Mouse (Mus musculus): Measurements from ENCODE around the gene Itgal. TPM values are rescaled to one million over a fixed set of nuclear protein-coding genes. Genes with fewer than 3 reads are reported as not detected.
"Not testable (repeated sequence)": the region's sequence is repeated elsewhere in the genome, so short reads cannot be mapped to it uniquely, and the experiment has no call there.

The Itgal gene
- polyA plus RNA-seq (2015; fragmentation: Nextera tagmentation; extraction: Ambion mirVana) = 5.9 and 6.8 TPM in 2 replicates

DNA sequence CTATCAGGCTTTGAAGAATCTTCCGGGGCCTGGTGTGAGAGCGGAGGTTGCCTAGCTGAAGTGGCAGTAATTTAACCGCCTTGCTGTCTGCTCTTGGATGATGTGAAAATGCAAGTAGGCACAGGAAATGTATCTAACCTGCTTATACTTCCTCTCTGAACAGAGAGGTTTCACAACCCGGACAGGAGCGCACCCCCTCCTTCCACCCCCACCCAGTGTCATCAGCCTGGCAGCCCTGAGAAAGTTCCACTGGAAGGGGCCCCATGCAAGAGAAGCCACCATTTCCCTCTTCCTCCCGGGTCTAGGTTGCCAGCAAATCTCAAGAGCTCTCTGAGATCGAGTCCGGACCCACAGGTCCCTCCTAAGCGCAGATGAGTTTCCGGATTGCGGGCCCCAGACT, at the start of gene Itgal:
Gene Itgal (plus strand): TSS at position 163 of the 400 bp plus-strand sequence.
- no peaks in the 10 kb centered on the region for H3K9me3 ChIP-seq (ENCODE audit: low read length)
- peak within 1 kb of the TSS; percentile 16 for H3K4me3 ChIP-seq (ENCODE audit: low read depth, low read length)
- DNase-seq (peak; percentile 62), ATAC-seq (peak; percentile 62; the same call in 1 of the 2 replicates)
- H3K4me1 ChIP-seq (ENCODE audit: insufficient read depth) = no peaks in the 10 kb centered on the region
- no peak within 1 kb of the TSS; the same call in 1 of the 2 replicates for H3K9ac ChIP-seq (replicated peaks)
- H3K36me3 ChIP-seq (replicated peaks; ENCODE audit: insufficient read depth, low read length) = no peaks in the 10 kb centered on the region
- no peaks in the 10 kb centered on the region for H3K27me3 ChIP-seq (ENCODE audit: insufficient read depth, low read length)
- H3K27ac ChIP-seq (ENCODE audit: low read depth) = peak within 1 kb of the TSS; percentile 61
- WGBS (ENCODE audit: insufficient replicate concordance) = 29% methylated on average over 11 of the region's 11 CpGs
- peak within 1 kb of the TSS; percentile 44 for H3K4me2 ChIP-seq (ENCODE audit: low read depth, low read length)
- TF ChIP-seq CTCF (IDR thresholded peaks at IDR 0.05; ENCODE audit: low read depth) = no peak
- no peak for TF ChIP-seq EP300 (IDR thresholded peaks at IDR 0.05; ENCODE audit: low read depth)

- 82% methylated on average over 8 of the region's 8 CpGs for WGBS (ENCODE audit: insufficient replicate concordance)
- not testable (repeated sequence) for ATAC-seq; H3K9me3 ChIP-seq (ENCODE audit: low read length); H3K4me2 ChIP-seq (ENCODE audit: low read depth, low read length); H3K27ac ChIP-seq (ENCODE audit: low read depth); H3K9ac ChIP-seq (replicated peaks); DNase-seq; H3K4me3 ChIP-seq (ENCODE audit: low read depth, low read length); H3K27me3 ChIP-seq (ENCODE audit: insufficient read depth, low read length); H3K36me3 ChIP-seq (replicated peaks; ENCODE audit: insufficient read depth, low read length)
- peaks cover 28% of the 10 kb centered on the region for H3K4me1 ChIP-seq (ENCODE audit: insufficient read depth)
Measured at GRCm38 (mm10) chr7:127250511-127250910, 45.5 kb upstream of the Itgal start.

DNA sequence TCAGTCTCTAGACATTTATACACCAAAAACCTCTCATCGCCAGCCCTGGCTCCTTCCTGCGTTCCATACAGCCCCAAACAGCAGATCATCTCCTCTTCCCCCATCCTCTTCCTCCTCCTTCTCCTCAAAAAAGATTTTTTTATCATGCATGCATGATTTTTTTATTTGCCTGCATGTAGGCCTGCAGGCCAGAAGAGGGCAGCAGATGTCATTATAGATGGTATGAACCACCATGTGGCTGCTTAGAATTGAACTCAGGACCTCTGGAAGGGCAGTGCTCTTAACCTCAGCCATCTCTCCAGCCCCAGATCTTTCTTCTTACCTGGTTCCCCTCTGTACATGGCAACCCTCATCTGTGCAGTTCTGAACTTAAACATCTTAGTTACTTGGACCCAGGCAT, 43.6 kb upstream of the Itgal start:
- H3K4me2 ChIP-seq (ENCODE audit: low read depth, low read length) = no peak overlapping the region
- H3K9ac ChIP-seq (replicated peaks) = no peak overlapping the region
- no peak overlapping the region for H3K4me3 ChIP-seq (ENCODE audit: low read depth, low read length)
- TF ChIP-seq EP300 (IDR thresholded peaks at IDR 0.05; ENCODE audit: low read depth) (no peak), CTCF (IDR thresholded peaks at IDR 0.05; ENCODE audit: low read depth) (peak; percentile 76)
- no peaks in the 10 kb centered on the region for H3K27me3 ChIP-seq (ENCODE audit: insufficient read depth, low read length)
- peaks cover 29% of the 10 kb centered on the region for H3K4me1 ChIP-seq (ENCODE audit: insufficient read depth)
- no peaks in the 10 kb centered on the region for H3K9me3 ChIP-seq (ENCODE audit: low read length)
- DNase-seq = no peak
- H3K27ac ChIP-seq (ENCODE audit: low read depth) = peak overlapping the region; percentile 30; the same call in 1 of the 2 replicates
- peaks cover 15% of the 10 kb centered on the region for H3K36me3 ChIP-seq (replicated peaks; ENCODE audit: insufficient read depth, low read length)
- ATAC-seq = no peak
- 69% methylated on average over 2 of the region's 2 CpGs for WGBS (ENCODE audit: insufficient replicate concordance)

DNA sequence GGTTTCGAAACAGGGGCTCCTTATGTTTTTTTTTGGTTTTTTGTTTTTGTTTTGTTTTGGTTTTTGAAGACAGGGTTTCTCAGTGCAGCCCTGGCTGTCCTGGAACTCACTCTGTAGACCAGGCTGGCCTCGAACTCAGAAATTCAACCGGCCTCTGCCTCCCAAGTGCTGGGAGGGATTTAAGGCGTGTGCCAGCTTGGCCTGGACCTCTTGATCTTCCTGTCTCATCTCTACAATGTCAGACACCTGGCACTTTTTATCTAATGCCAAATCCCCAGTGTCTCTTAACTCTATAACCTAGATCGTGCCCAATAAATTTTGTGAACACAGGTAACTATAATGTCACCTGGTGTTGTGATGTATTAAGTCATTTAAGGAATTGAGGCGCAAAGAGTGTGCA, 42.7 kb upstream of the Itgal start:
- ATAC-seq (no peak), DNase-seq (no peak)
- H3K27ac ChIP-seq (ENCODE audit: low read depth) = peak overlapping the region; percentile 78; the same call in 1 of the 2 replicates
- H3K9me3 ChIP-seq (ENCODE audit: low read length) = no peaks in the 10 kb centered on the region
- H3K9ac ChIP-seq (replicated peaks) = peak overlapping the region; percentile 65
- H3K4me1 ChIP-seq (ENCODE audit: insufficient read depth) = peaks cover 29% of the 10 kb centered on the region
- no peaks in the 10 kb centered on the region for H3K27me3 ChIP-seq (ENCODE audit: insufficient read depth, low read length)
- 70% methylated on average over 6 of the region's 6 CpGs for WGBS (ENCODE audit: insufficient replicate concordance)
- H3K36me3 ChIP-seq (replicated peaks; ENCODE audit: insufficient read depth, low read length) = peaks cover 15% of the 10 kb centered on the region
- peak overlapping the region; percentile 68 for H3K4me3 ChIP-seq (ENCODE audit: low read depth, low read length)
- peak overlapping the region; percentile 96 for H3K4me2 ChIP-seq (ENCODE audit: low read depth, low read length)
- TF ChIP-seq EP300 (IDR thresholded peaks at IDR 0.05; ENCODE audit: low read depth) = no peak
- TF ChIP-seq CTCF (IDR thresholded peaks at IDR 0.05; ENCODE audit: low read depth) = no peak

DNA sequence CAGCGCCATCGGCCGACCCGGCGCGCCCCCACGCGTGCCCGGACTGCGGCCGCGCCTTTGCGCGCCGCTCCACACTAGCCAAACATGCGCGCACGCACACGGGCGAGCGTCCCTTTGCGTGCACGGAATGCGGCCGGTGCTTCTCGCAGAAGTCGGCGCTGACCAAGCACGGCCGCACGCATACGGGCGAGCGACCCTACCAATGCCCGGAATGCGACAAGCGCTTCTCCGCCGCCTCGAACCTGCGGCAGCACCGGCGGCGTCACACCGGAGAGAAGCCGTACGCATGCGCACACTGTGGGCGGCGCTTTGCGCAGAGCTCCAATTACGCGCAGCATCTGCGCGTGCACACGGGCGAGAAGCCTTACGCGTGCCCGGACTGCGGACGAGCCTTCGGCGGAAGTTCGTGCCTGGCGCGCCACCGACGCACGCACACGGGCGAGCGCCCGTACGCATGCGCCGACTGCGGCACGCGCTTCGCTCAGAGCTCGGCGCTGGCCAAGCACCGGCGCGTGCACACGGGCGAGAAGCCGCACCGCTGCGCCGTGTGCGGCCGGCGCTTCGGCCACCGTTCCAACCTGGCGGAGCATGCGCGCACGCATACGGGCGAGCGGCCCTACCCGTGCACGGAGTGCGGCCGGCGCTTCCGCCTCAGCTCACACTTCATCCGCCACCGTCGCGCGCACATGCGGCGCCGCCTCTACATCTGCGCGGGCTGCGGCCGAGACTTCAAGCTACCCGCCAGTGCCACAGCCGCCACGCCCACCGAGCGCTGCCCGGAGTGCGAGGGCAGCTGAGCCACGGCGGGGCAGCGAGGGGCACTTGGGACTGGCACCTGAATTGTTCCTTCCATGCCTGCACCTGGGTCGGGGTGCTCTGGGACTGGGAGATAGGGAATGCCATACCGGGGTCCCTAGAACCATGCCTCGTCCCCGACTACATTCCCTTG, 42.0 kb upstream of the Itgal start:
- Histone ChIP-seq H3K4me1 (ENCODE audit: insufficient read depth) (peaks cover 31% of the 10 kb centered on the region), H3K27ac (ENCODE audit: low read depth) (peak overlapping the region; percentile 78), H3K9ac (replicated peaks) (peak overlapping the region; percentile 65), H3K27me3 (ENCODE audit: insufficient read depth, low read length) (no peaks in the 10 kb centered on the region), H3K4me2 (ENCODE audit: low read depth, low read length) (peak overlapping the region; percentile 96), H3K4me3 (ENCODE audit: low read depth, low read length) (peak overlapping the region; percentile 68), H3K9me3 (ENCODE audit: low read length) (no peaks in the 10 kb centered on the region), H3K36me3 (replicated peaks; ENCODE audit: insufficient read depth, low read length) (peaks cover 15% of the 10 kb centered on the region)
- TF ChIP-seq CTCF (IDR thresholded peaks at IDR 0.05; ENCODE audit: low read depth) (no peak), EP300 (IDR thresholded peaks at IDR 0.05; ENCODE audit: low read depth) (no peak)
- ATAC-seq = peak; percentile 92
- WGBS (ENCODE audit: insufficient replicate concordance) = under 1% methylated on average over 135 of the region's 136 CpGs
- peak; percentile 95 for DNase-seq

DNA sequence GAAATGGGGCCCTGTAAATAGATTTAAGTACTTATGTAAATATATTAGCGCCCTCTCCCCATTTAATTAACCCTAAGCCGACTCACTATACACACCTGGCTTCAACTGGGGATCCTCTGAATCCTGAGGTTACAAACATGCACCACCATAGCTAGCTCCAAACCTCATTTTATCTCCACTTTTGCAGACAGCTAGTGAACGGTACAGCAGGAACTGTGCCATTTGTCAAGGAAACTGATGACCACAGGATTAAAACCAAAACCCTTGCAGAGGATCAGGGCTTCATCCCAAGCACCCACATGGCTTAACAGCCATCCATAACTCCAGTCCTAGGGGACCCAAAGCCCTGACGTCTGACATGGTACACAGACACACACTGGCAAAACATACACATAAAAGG, 41.1 kb upstream of the Itgal start:
- Histone ChIP-seq H3K9ac (replicated peaks) (peak overlapping the region; percentile 65), H3K4me2 (ENCODE audit: low read depth, low read length) (peak overlapping the region; percentile 96), H3K9me3 (ENCODE audit: low read length) (no peaks in the 10 kb centered on the region), H3K36me3 (replicated peaks; ENCODE audit: insufficient read depth, low read length) (peaks cover 8% of the 10 kb centered on the region), H3K27me3 (ENCODE audit: insufficient read depth, low read length) (no peaks in the 10 kb centered on the region), H3K27ac (ENCODE audit: low read depth) (peak overlapping the region; percentile 78), H3K4me3 (ENCODE audit: low read depth, low read length) (peak overlapping the region; percentile 68), H3K4me1 (ENCODE audit: insufficient read depth) (peaks cover 39% of the 10 kb centered on the region)
- 15% methylated on average over 4 of the region's 4 CpGs for WGBS (ENCODE audit: insufficient replicate concordance)
- TF ChIP-seq CTCF (IDR thresholded peaks at IDR 0.05; ENCODE audit: low read depth) = no peak
- TF ChIP-seq EP300 (IDR thresholded peaks at IDR 0.05; ENCODE audit: low read depth) = no peak
- DNase-seq (no peak), ATAC-seq (no peak)
